In genomic region chr2:74655821-74656631, GRCm38 (mm10) we compare ENCODE assay signal across 8 mouse cellular contexts. TPM values are rescaled to one million over a fixed set of nuclear protein-coding genes. Genes with fewer than 3 reads are reported as not detected.
A peak's percentile ranks its signal among the peaks of the same experiment; 100 is the strongest.
DNase-seq lines count a peak whose midpoint lies in the region; ATAC-seq lines count a peak whose summit lies in the region.

No protein-coding gene starts in this region.

- no peaks in the 10 kb centered on the region for H3K9me3 ChIP-seq in kidney, embryonic 15.5 days (replicated peaks)
- H3K9me3 ChIP-seq in hindbrain, embryonic 14.5 days (ENCODE audit: control insufficient read depth, low read length) = no peaks in the 10 kb centered on the region
- H3K9me3 ChIP-seq in midbrain, embryonic 10.5 days (replicated peaks) = no peaks in the 10 kb centered on the region

- peak overlapping the region; percentile 46 for H3K4me3 ChIP-seq in kidney, embryonic 15.5 days (replicated peaks)
- H3K4me3 ChIP-seq in hindbrain, embryonic 14.5 days (replicated peaks; ENCODE audit: low read length) = peak overlapping the region; percentile 33
- peak overlapping the region; percentile 44 for H3K4me3 ChIP-seq in midbrain, embryonic 10.5 days

- peak overlapping the region; percentile 64 for H3K4me2 ChIP-seq in kidney, embryonic 15.5 days
- H3K4me2 ChIP-seq in hindbrain, embryonic 14.5 days (replicated peaks) = peak overlapping the region; percentile 52

- 1% methylated on average over 61 of the region's 69 CpGs for WGBS in kidney, embryonic 15.5 days
- under 1% methylated on average over 63 of the region's 69 CpGs for WGBS in hindbrain, embryonic 14.5 days
- 2% methylated on average over 68 of the region's 69 CpGs for WGBS in midbrain, embryonic 10.5 days

- peaks cover 30% of the 10 kb centered on the region for H3K4me1 ChIP-seq in kidney, embryonic 15.5 days
- H3K4me1 ChIP-seq in hindbrain, embryonic 14.5 days (replicated peaks; ENCODE audit: control insufficient read depth, insufficient read depth, low read length) = peaks cover 5% of the 10 kb centered on the region; the same call in 1 of the 2 replicates
- peaks cover 23% of the 10 kb centered on the region for H3K4me1 ChIP-seq in midbrain, embryonic 10.5 days

- no peak for DNase-seq in kidney, postnatal 36 days
- DNase-seq in hindbrain, embryonic 14.5 days (ENCODE audit: low spot score) = peak; percentile 55
- peak; percentile 66 for DNase-seq in midbrain, embryonic 10.5 days (ENCODE audit: low spot score)
- DNase-seq in thymus, postnatal 4 days = peak; percentile 60
- DNase-seq in layer of hippocampus, postnatal 14 days (ENCODE audit: low spot score in 2 of 2) = no peak

- ATAC-seq in kidney, embryonic 15.5 days (replicated peaks; ENCODE audit: low FRiP score) = peak; percentile 49; the same call in 1 of the 2 replicates
- peak; percentile 52 for ATAC-seq in common myeloid progenitor, adult 5-6 weeks (replicated peaks; ENCODE audit: low read depth, poor library complexity, severe bottlenecking)
- peak; percentile 27; the same call in 1 of the 2 replicates for ATAC-seq in hindbrain, embryonic 14.5 days (ENCODE audit: low FRiP score)
- no peak for ATAC-seq in megakaryocyte-erythroid progenitor cell, adult 5-6 weeks (replicated peaks; ENCODE audit: low FRiP score, low TSS enrichment, poor library complexity, severe bottlenecking)

- H3K9ac ChIP-seq in kidney, embryonic 15.5 days = no peak overlapping the region
- peak overlapping the region; percentile 46; the same call in 1 of the 2 replicates for H3K9ac ChIP-seq in hindbrain, embryonic 14.5 days

- H3K36me3 ChIP-seq in kidney, embryonic 15.5 days = no peaks in the 10 kb centered on the region
- no peaks in the 10 kb centered on the region for H3K36me3 ChIP-seq in hindbrain, embryonic 14.5 days (replicated peaks; ENCODE audit: control insufficient read depth, insufficient read depth)
- no peaks in the 10 kb centered on the region for H3K36me3 ChIP-seq in midbrain, embryonic 10.5 days

- H3K27me3 ChIP-seq in kidney, embryonic 15.5 days = peaks cover 89% of the 10 kb centered on the region
- H3K27me3 ChIP-seq in hindbrain, embryonic 14.5 days (ENCODE audit: control insufficient read depth, insufficient read depth, low read length) = peaks cover 88% of the 10 kb centered on the region
- H3K27me3 ChIP-seq in midbrain, embryonic 10.5 days (ENCODE audit: low read depth, poor library complexity, severe bottlenecking) = peaks cover 100% of the 10 kb centered on the region

- H3K27ac ChIP-seq in kidney, embryonic 15.5 days = no peak overlapping the region
- peak overlapping the region; percentile 66 for H3K27ac ChIP-seq in hindbrain, embryonic 14.5 days
- no peak overlapping the region for H3K27ac ChIP-seq in midbrain, embryonic 10.5 days (replicated peaks)

RNA-seq across cellular contexts. Expression of gene Evx2, which starts 3.3 kb away (rescaled TPM):
- polyA plus RNA-seq in kidney, embryonic 15.5 days (2015; fragmentation: Nextera tagmentation; extraction: Ambion mirVana) = not detected in 2 replicates
- not detected in 2 replicates for total RNA-seq in common myeloid progenitor, adult 5-6 weeks (2017)
- 1.3 and 1.4 TPM in 2 replicates for polyA plus RNA-seq in hindbrain, embryonic 14.5 days (2014; fragmentation: Nextera tagmentation; extraction: Ambion mirVana)
- 0.17 and 0.50 TPM in 2 replicates for polyA plus RNA-seq in midbrain, embryonic 10.5 days (2016; fragmentation: Nextera tagmentation; extraction: Ambion mirVana)
- not detected for total RNA-seq in layer of hippocampus, postnatal 14 days (2021)
- not detected in 2 replicates for total RNA-seq in megakaryocyte-erythroid progenitor cell, adult 5-6 weeks (2014; fragmentation: Nextera tagmentation)
- not detected in 2 replicates for total RNA-seq in megakaryocyte-erythroid progenitor cell, adult 5-6 weeks (2017)

RNA-seq across cellular contexts. Expression of gene Hoxd13, which starts 12.1 kb away (rescaled TPM):
- polyA plus RNA-seq in kidney, embryonic 15.5 days (2015; fragmentation: Nextera tagmentation; extraction: Ambion mirVana) = 0.23 and 0.95 TPM in 2 replicates
- not detected in 2 replicates for total RNA-seq in common myeloid progenitor, adult 5-6 weeks (2017)
- polyA plus RNA-seq in hindbrain, embryonic 14.5 days (2014; fragmentation: Nextera tagmentation; extraction: Ambion mirVana) = 0.08 TPM in 1 of 2 replicates, not detected in the other
- polyA plus RNA-seq in midbrain, embryonic 10.5 days (2016; fragmentation: Nextera tagmentation; extraction: Ambion mirVana) = 0.05 TPM in 1 of 2 replicates, not detected in the other
- total RNA-seq in layer of hippocampus, postnatal 14 days (2021) = not detected
- not detected in 2 replicates for total RNA-seq in megakaryocyte-erythroid progenitor cell, adult 5-6 weeks (2014; fragmentation: Nextera tagmentation)
- not detected in 2 replicates for total RNA-seq in megakaryocyte-erythroid progenitor cell, adult 5-6 weeks (2017)

RNA-seq across cellular contexts. Expression of gene Hoxd12, which starts 18.8 kb away (rescaled TPM):
- polyA plus RNA-seq in kidney, embryonic 15.5 days (2015; fragmentation: Nextera tagmentation; extraction: Ambion mirVana) = 5.4 and 6.4 TPM in 2 replicates
- total RNA-seq in common myeloid progenitor, adult 5-6 weeks (2017) = not detected in 2 replicates
- not detected in 2 replicates for polyA plus RNA-seq in hindbrain, embryonic 14.5 days (2014; fragmentation: Nextera tagmentation; extraction: Ambion mirVana)
- not detected in 2 replicates for polyA plus RNA-seq in midbrain, embryonic 10.5 days (2016; fragmentation: Nextera tagmentation; extraction: Ambion mirVana)
- not detected for total RNA-seq in layer of hippocampus, postnatal 14 days (2021)
- not detected in 2 replicates for total RNA-seq in megakaryocyte-erythroid progenitor cell, adult 5-6 weeks (2014; fragmentation: Nextera tagmentation)
- total RNA-seq in megakaryocyte-erythroid progenitor cell, adult 5-6 weeks (2017) = not detected in 2 replicates

RNA-seq across cellular contexts. Expression of gene Hoxd11, which starts 23.3 kb away (rescaled TPM):
- 25.1 and 26.3 TPM in 2 replicates for polyA plus RNA-seq in kidney, embryonic 15.5 days (2015; fragmentation: Nextera tagmentation; extraction: Ambion mirVana)
- not detected in 2 replicates for total RNA-seq in common myeloid progenitor, adult 5-6 weeks (2017)
- polyA plus RNA-seq in hindbrain, embryonic 14.5 days (2014; fragmentation: Nextera tagmentation; extraction: Ambion mirVana) = not detected in 2 replicates
- polyA plus RNA-seq in midbrain, embryonic 10.5 days (2016; fragmentation: Nextera tagmentation; extraction: Ambion mirVana) = not detected in 2 replicates
- total RNA-seq in layer of hippocampus, postnatal 14 days (2021) = not detected
- not detected in 2 replicates for total RNA-seq in megakaryocyte-erythroid progenitor cell, adult 5-6 weeks (2014; fragmentation: Nextera tagmentation)
- not detected in 2 replicates for total RNA-seq in megakaryocyte-erythroid progenitor cell, adult 5-6 weeks (2017)

RNA-seq across cellular contexts. Expression of gene Hoxd10, which starts 35.7 kb away (rescaled TPM):
- polyA plus RNA-seq in kidney, embryonic 15.5 days (2015; fragmentation: Nextera tagmentation; extraction: Ambion mirVana) = 33.6 and 36.6 TPM in 2 replicates
- total RNA-seq in common myeloid progenitor, adult 5-6 weeks (2017) = not detected in 2 replicates
- not detected in 2 replicates for polyA plus RNA-seq in hindbrain, embryonic 14.5 days (2014; fragmentation: Nextera tagmentation; extraction: Ambion mirVana)
- polyA plus RNA-seq in midbrain, embryonic 10.5 days (2016; fragmentation: Nextera tagmentation; extraction: Ambion mirVana) = not detected in 2 replicates
- total RNA-seq in layer of hippocampus, postnatal 14 days (2021) = not detected
- total RNA-seq in megakaryocyte-erythroid progenitor cell, adult 5-6 weeks (2014; fragmentation: Nextera tagmentation) = not detected in 2 replicates
- total RNA-seq in megakaryocyte-erythroid progenitor cell, adult 5-6 weeks (2017) = 0.65 TPM in 1 of 2 replicates, not detected in the other

Comparison
In these comparisons a context has a peak if more than half of its experiments do, and no peak if none do; other contexts are left out.
1. DNase-seq: peak in hindbrain, embryonic 14.5 days (single experiment), midbrain, embryonic 10.5 days (single experiment) and thymus, postnatal 4 days (single experiment); none in kidney, postnatal 36 days (0 of 2) and layer of hippocampus, postnatal 14 days (0 of 2).
2. Peak in every context shown above with its lines, with median percentiles within 50 percentile points of each other: H3K4me3 ChIP-seq.